Mouse (Mus musculus): ENCODE measurements at regions not wholly inside any gene's neighbourhood (a gene's known extent, or its start where the extent isn't known, plus 50 kb on each side); places are given as distances from the start of the nearest gene placed in this dataset.

DNA sequence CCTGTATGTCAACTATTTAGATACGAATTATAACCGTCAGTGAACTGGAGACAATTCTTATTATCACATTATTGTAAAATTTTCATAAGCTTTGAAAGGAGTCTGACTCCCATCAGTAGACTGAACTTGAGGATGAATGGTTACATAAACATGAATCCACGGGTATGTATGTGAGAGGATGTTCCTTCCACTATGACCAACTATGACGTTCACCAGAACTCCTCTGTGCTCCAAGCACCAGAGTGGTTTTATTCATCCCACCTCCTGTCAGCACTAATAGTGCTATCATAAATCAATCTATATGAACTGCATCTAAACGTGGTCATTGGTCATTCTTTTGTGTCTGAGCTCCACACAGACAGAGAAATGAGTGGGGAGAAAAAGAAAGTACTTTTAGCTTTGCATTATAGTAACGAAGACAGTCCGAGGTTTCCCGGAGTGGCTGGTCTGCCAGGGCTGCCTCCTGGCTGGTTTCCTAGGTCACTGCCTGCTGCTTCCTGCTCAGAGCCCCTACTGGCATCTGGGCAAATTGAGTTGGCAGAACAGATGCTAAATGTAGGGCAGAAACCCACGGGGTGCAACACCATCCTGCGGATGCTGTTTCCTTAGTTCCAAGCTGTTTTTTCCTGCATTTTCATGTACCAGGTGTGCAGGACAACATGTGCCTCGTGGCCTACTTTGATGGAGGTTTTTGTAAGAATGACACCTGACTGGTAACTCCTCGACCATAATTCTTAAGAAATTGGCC is 888.8 kb upstream of the Sel1l start:
- 59% methylated on average over 12 of the region's 12 CpGs for WGBS (ENCODE audit: insufficient replicate concordance)
- ATAC-seq (no peak), DNase-seq (no peak)
- no peaks in the 10 kb centered on the region for H3K4me1 ChIP-seq (ENCODE audit: insufficient read depth)
- TF ChIP-seq CTCF (IDR thresholded peaks at IDR 0.05; ENCODE audit: low read depth) = no peak
- no peaks in the 10 kb centered on the region for H3K36me3 ChIP-seq (replicated peaks; ENCODE audit: insufficient read depth, low read length)
- no peaks in the 10 kb centered on the region for H3K9me3 ChIP-seq (ENCODE audit: low read length)
- no peaks in the 10 kb centered on the region for H3K27me3 ChIP-seq (ENCODE audit: insufficient read depth, low read length)
- no peak overlapping the region for H3K9ac ChIP-seq (replicated peaks)
- H3K4me2 ChIP-seq (ENCODE audit: low read depth, low read length) = no peak overlapping the region
- H3K4me3 ChIP-seq (ENCODE audit: low read depth, low read length) = no peak overlapping the region
- H3K27ac ChIP-seq (ENCODE audit: low read depth) = no peak overlapping the region

DNA sequence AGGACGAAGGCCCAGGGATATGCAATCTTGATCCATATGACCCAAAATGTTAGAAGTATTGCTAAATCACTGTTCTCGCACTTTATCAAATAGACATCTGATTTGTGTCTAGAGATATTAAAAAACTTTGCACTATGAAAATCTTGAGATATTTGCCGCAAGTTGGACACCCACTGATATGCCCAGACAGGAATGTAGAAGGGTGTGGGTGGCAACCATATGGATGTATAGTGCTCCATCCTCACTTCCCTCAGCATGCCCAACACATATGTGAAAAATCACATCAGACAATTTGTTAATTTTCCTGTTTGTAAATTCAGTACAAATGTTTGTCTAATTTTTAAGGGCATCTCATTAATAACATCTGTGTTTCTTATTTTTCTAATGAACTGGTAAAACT is 874.1 kb upstream of the Sel1l start:
- Histone ChIP-seq H3K9ac (replicated peaks) (no peak overlapping the region), H3K9me3 (ENCODE audit: low read length) (no peaks in the 10 kb centered on the region), H3K27ac (ENCODE audit: low read depth) (no peak overlapping the region), H3K4me3 (ENCODE audit: low read depth, low read length) (no peak overlapping the region), H3K36me3 (replicated peaks; ENCODE audit: insufficient read depth, low read length) (no peaks in the 10 kb centered on the region), H3K4me2 (ENCODE audit: low read depth, low read length) (no peak overlapping the region), H3K27me3 (ENCODE audit: insufficient read depth, low read length) (no peaks in the 10 kb centered on the region), H3K4me1 (ENCODE audit: insufficient read depth) (no peaks in the 10 kb centered on the region)
- ATAC-seq (no peak), DNase-seq (no peak)
- TF ChIP-seq EP300 (IDR thresholded peaks at IDR 0.05; ENCODE audit: low read depth) = no peak
- no peak for TF ChIP-seq CTCF (IDR thresholded peaks at IDR 0.05; ENCODE audit: low read depth)
- 69% methylated on average over 3 of the region's 3 CpGs for WGBS (ENCODE audit: insufficient replicate concordance)

- ATAC-seq (no peak), DNase-seq (no peak)
- H3K4me3 ChIP-seq (ENCODE audit: low read depth, low read length) = no peak overlapping the region
- 90% methylated on average over 16 of the region's 16 CpGs for WGBS (ENCODE audit: insufficient replicate concordance)
- H3K9me3 ChIP-seq (ENCODE audit: low read length) = no peaks in the 10 kb centered on the region
- no peaks in the 10 kb centered on the region for H3K36me3 ChIP-seq (replicated peaks; ENCODE audit: insufficient read depth, low read length)
- no peak overlapping the region for H3K9ac ChIP-seq (replicated peaks)
- TF ChIP-seq EP300 (IDR thresholded peaks at IDR 0.05; ENCODE audit: low read depth) (no peak), CTCF (IDR thresholded peaks at IDR 0.05; ENCODE audit: low read depth) (no peak)
- H3K27me3 ChIP-seq (ENCODE audit: insufficient read depth, low read length) = no peaks in the 10 kb centered on the region
- no peak overlapping the region for H3K27ac ChIP-seq (ENCODE audit: low read depth)
- H3K4me1 ChIP-seq (ENCODE audit: insufficient read depth) = no peaks in the 10 kb centered on the region
- no peak overlapping the region for H3K4me2 ChIP-seq (ENCODE audit: low read depth, low read length)
Measured at GRCm38 (mm10) chr12:92713415-92713814, 864.5 kb upstream of the Sel1l start.

- Histone ChIP-seq H3K9ac (replicated peaks) (no peak overlapping the region), H3K27me3 (ENCODE audit: insufficient read depth, low read length) (no peaks in the 10 kb centered on the region), H3K27ac (ENCODE audit: low read depth) (no peak overlapping the region), H3K4me2 (ENCODE audit: low read depth, low read length) (no peak overlapping the region), H3K9me3 (ENCODE audit: low read length) (no peaks in the 10 kb centered on the region), H3K4me1 (ENCODE audit: insufficient read depth) (no peaks in the 10 kb centered on the region), H3K4me3 (ENCODE audit: low read depth, low read length) (no peak overlapping the region), H3K36me3 (replicated peaks; ENCODE audit: insufficient read depth, low read length) (no peaks in the 10 kb centered on the region)
- ATAC-seq = no peak
- WGBS (ENCODE audit: insufficient replicate concordance) = 57% methylated on average over 3 of the region's 3 CpGs
- DNase-seq = no peak
- no peak for TF ChIP-seq CTCF (IDR thresholded peaks at IDR 0.05; ENCODE audit: low read depth)
- no peak for TF ChIP-seq EP300 (IDR thresholded peaks at IDR 0.05; ENCODE audit: low read depth)
Measured at GRCm38 (mm10) chr12:92708466-92708865, 859.5 kb upstream of the Sel1l start.

DNA sequence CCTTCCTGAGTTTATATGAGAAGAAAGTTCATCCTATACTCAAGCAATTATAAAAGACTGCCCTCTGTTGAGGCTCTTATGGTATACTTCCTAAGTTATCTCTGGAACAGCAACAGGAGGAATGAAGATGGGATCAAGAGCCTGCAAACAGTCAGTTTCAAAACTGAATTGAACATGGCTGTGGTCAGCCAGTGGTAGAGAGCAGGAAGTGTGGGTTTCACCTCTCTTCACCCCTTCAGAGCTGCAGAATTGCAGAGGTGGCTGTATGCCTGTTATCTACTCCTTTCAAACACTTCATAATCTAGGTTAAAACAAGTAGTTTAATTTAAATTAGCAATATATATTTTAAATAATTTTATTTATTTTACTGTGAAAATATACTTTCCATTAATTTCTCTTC is 854.8 kb upstream of the Sel1l start:
- Histone ChIP-seq H3K27ac (ENCODE audit: low read depth) (no peak overlapping the region), H3K4me3 (ENCODE audit: low read depth, low read length) (no peak overlapping the region), H3K4me2 (ENCODE audit: low read depth, low read length) (no peak overlapping the region), H3K4me1 (ENCODE audit: insufficient read depth) (no peaks in the 10 kb centered on the region), H3K27me3 (ENCODE audit: insufficient read depth, low read length) (no peaks in the 10 kb centered on the region), H3K36me3 (replicated peaks; ENCODE audit: insufficient read depth, low read length) (no peaks in the 10 kb centered on the region), H3K9ac (replicated peaks) (no peak overlapping the region), H3K9me3 (ENCODE audit: low read length) (no peaks in the 10 kb centered on the region)
- ATAC-seq (no peak), DNase-seq (no peak)
- no peak for TF ChIP-seq EP300 (IDR thresholded peaks at IDR 0.05; ENCODE audit: low read depth)
- no peak for TF ChIP-seq CTCF (IDR thresholded peaks at IDR 0.05; ENCODE audit: low read depth)

DNA sequence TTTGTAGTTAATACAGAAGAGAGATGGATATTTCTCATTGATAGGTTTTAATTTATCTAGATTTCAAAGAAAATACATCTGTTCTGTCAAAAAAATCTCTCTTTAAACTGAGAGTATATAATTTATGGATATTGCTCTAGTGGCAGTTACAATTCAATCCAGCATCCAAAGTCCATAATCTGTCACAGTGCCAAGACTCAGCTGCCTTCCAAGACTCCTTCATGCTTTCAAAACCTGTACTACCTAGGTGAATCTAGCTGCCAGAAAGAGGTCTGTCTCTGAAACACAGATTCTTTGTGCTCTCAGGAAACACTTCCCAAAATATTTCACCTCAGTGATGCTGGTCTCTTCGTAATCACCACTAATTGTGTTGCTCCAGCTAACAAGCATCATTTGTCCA is 844.0 kb upstream of the Sel1l start:
- ATAC-seq = no peak
- 63% methylated on average over 1 of the region's 1 CpGs for WGBS (ENCODE audit: insufficient replicate concordance)

DNA sequence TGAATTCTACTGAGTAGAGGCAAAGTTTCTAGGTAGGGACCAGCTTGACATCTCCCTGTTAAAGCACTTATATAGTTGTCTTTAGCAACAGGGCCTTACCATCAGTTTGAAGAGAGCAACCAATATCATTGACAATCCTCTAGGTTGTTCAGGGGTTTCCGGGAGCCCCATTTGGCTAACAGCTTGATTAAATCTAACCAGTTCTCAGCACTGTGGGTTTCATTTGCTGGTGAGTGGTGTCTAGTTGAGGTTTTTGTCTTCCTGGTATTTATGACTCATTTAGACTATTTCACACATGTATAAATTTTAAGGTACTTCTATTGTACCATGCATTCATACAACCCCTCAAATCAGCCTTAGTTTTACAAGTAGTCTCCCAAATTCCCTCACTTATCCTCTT is 823.4 kb upstream of the Sel1l start:
- DNase-seq = no peak
- TF ChIP-seq EP300 (IDR thresholded peaks at IDR 0.05; ENCODE audit: low read depth) = no peak
- TF ChIP-seq CTCF (IDR thresholded peaks at IDR 0.05; ENCODE audit: low read depth) = no peak
- no peak overlapping the region for H3K27ac ChIP-seq (ENCODE audit: low read depth)
- H3K36me3 ChIP-seq (replicated peaks; ENCODE audit: insufficient read depth, low read length) = no peaks in the 10 kb centered on the region
- ATAC-seq = no peak
- no peaks in the 10 kb centered on the region for H3K9me3 ChIP-seq (ENCODE audit: low read length)
- H3K9ac ChIP-seq (replicated peaks) = no peak overlapping the region
- 93% methylated on average over 1 of the region's 1 CpGs for WGBS (ENCODE audit: insufficient replicate concordance)
- no peaks in the 10 kb centered on the region for H3K27me3 ChIP-seq (ENCODE audit: insufficient read depth, low read length)
- H3K4me1 ChIP-seq (ENCODE audit: insufficient read depth) = no peaks in the 10 kb centered on the region
- H3K4me3 ChIP-seq (ENCODE audit: low read depth, low read length) = no peak overlapping the region
- H3K4me2 ChIP-seq (ENCODE audit: low read depth, low read length) = no peak overlapping the region

More for the DNA sequence above, 844.0 kb upstream of the Sel1l start:
- no peak for TF ChIP-seq EP300 (IDR thresholded peaks at IDR 0.05; ENCODE audit: low read depth)
- no peak for TF ChIP-seq CTCF (IDR thresholded peaks at IDR 0.05; ENCODE audit: low read depth)
- H3K4me3 ChIP-seq (ENCODE audit: low read depth, low read length) = no peak overlapping the region
- no peaks in the 10 kb centered on the region for H3K27me3 ChIP-seq (ENCODE audit: insufficient read depth, low read length)
- no peaks in the 10 kb centered on the region for H3K9me3 ChIP-seq (ENCODE audit: low read length)
- DNase-seq = no peak
- no peak overlapping the region for H3K9ac ChIP-seq (replicated peaks)
- H3K4me1 ChIP-seq (ENCODE audit: insufficient read depth) = no peaks in the 10 kb centered on the region
- H3K27ac ChIP-seq (ENCODE audit: low read depth) = no peak overlapping the region
- H3K4me2 ChIP-seq (ENCODE audit: low read depth, low read length) = no peak overlapping the region
- no peaks in the 10 kb centered on the region for H3K36me3 ChIP-seq (replicated peaks; ENCODE audit: insufficient read depth, low read length)

All from liver, postnatal 0 days (tissue).